Mouse (Mus musculus): ENCODE measurements around the gene Taf4.

GRCm38 (mm10) chr2:179891048-179891447 is 85.4 kb downstream of the Taf4 start:
- TF ChIP-seq E2F4 (IDR thresholded peaks at IDR 0.05; ENCODE audit: insufficient read depth) (no peak), MAX (IDR thresholded peaks at IDR 0.05; ENCODE audit: low read depth) (no peak)
